Mouse (Mus musculus) liver, adult 2 months (tissue): ENCODE results near the gene Fnbp1.

Experiments used
- CTCF ChIP-seq: fragments of 200-500 bp; IDR thresholded peaks from 2 replicates; pipeline ENCODE4 v1.5.1; 2011; ENCODE audit warnings: low read depth, low read length, control low read depth
- POLR2A ChIP-seq: fragments of 200-500 bp; IDR thresholded peaks from 2 replicates; pipeline ENCODE4 v1.6.1; 2011; ENCODE audit warnings: low read length, control low read depth; ENCODE audit not compliant: insufficient read depth; ENCODE audit errors: extremely low read depth

- TF ChIP-seq CTCF, result no peak
- no peak for TF ChIP-seq POLR2A
Measured at GRCm38 (mm10) chr2:31169001-31169400, 27.2 kb upstream of the Fnbp1 start.
